Mouse (Mus musculus): ENCODE measurements around the gene Camta2.

The Camta2 gene

DNA sequence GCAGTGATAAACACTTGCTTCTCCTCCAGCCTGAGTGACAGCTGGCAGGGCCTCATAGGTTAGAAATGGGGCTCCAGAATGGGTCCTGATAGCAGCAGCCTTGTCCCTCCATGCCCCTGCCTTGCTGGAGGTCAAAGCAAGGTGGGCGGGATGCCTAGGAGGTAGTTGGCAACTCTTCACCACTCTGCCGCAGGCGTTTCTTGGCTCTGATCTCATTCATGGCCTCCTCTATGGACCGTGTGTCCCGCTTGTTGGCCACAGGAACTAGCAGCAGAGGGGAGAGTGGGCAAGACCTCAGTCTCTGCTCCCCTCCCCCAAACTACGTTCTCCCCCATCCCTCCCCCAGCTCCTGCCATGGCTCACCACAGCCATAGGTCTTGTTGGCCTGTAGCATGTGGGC lies 23.9 kb downstream of the Camta2 start:
- DNase-seq (ENCODE audit: low spot score in 2 of 2): no peak

DNA sequence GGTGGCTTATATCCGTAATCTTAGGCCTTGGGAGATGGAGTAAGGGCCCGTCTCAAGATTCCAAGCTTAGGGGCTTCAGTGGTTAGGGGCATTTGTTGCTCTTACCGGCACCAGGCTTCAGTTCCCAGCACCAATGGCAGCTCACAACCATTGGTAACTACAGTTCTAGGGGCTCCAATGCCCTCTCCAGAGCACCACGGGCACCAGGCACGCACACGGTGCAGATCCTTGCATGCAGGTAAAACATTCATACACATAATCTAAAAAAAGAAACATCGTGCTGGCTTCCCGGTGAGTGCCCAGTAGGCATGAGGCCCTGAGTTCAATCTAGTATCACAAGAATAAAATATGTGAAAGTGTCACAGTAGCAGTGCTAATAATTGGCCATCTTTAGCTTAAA lies 24.8 kb downstream of the Camta2 start:
- no peak for DNase-seq (ENCODE audit: low spot score in 2 of 2)

DNA sequence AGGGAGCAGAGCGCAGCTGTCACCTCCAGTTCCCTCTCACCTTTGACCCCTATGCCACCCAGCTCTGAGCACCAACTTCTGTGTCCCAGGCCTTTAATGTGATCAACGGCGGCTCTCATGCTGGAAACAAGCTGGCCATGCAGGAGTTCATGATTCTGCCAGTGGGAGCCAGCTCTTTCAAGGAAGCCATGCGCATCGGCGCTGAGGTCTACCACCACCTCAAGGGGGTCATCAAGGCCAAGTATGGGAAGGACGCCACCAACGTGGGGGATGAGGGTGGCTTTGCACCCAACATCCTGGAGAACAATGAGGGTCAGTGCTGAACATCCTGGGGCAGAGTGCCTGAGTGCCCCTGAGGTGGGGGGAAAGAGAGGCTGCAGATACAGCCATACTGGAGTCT lies 27.3 kb downstream of the Camta2 start:
- no peak for DNase-seq (ENCODE audit: low spot score in 2 of 2)

- no peak for DNase-seq (ENCODE audit: low spot score in 2 of 2)
Observed at GRCm38 (mm10) chr11:70658942-70659341, 29.0 kb downstream of the Camta2 start.

GRCm38 (mm10) chr11:70658521-70658920 lies 29.4 kb downstream of the Camta2 start:
- DNase-seq (ENCODE audit: low spot score in 2 of 2): no peak

DNA sequence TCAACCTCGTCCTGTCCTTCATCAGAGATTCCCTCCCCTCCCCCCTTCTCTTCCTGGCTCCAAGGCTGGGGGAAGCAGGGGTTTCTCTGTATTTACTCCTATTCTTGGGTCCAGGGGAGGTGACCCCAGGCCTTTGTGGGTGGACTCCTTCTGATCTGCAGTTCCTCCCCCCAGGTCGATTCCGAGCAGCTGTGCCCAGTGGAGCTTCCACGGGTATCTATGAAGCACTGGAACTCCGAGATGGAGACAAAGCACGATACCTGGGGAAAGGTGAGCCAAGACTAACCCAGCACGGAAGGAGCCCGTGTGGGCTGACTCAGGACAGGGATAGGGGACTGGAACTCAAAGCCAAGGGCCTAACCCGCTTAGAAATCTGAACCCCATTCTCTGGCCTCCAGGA lies 29.9 kb downstream of the Camta2 start:
- no peak for DNase-seq (ENCODE audit: low spot score in 2 of 2)

DNA sequence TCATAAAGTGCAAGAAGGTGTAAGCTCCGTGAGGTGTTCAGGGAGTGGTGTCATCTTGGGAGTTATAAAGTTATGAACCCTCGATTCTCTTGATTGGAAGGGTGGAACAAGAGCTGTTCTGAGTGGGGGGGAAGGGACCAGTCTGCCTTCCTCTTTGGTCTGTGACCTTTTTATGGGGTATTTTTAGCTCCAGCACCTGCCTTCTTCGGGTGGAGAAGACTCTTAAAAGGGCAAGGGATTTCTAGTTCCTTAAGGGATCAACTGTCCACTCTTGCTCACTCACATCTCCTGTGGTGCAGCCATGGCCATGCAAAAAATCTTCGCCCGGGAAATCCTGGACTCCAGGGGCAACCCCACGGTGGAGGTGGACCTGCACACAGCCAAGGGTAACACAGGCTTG lies 30.3 kb downstream of the Camta2 start:
- no peak for DNase-seq (ENCODE audit: low spot score in 2 of 2)

GRCm38 (mm10) chr11:70656964-70657363 lies 30.9 kb downstream of the Camta2 start, which contains the start of gene Eno3:
Gene Eno3 (plus strand): TSS chr11:70657202.
- DNase-seq (ENCODE audit: low spot score in 2 of 2): no peak

- DNase-seq (ENCODE audit: low spot score in 2 of 2): no peak
Observed at GRCm38 (mm10) chr11:70656456-70656927, 31.4 kb downstream of the Camta2 start.

DNA sequence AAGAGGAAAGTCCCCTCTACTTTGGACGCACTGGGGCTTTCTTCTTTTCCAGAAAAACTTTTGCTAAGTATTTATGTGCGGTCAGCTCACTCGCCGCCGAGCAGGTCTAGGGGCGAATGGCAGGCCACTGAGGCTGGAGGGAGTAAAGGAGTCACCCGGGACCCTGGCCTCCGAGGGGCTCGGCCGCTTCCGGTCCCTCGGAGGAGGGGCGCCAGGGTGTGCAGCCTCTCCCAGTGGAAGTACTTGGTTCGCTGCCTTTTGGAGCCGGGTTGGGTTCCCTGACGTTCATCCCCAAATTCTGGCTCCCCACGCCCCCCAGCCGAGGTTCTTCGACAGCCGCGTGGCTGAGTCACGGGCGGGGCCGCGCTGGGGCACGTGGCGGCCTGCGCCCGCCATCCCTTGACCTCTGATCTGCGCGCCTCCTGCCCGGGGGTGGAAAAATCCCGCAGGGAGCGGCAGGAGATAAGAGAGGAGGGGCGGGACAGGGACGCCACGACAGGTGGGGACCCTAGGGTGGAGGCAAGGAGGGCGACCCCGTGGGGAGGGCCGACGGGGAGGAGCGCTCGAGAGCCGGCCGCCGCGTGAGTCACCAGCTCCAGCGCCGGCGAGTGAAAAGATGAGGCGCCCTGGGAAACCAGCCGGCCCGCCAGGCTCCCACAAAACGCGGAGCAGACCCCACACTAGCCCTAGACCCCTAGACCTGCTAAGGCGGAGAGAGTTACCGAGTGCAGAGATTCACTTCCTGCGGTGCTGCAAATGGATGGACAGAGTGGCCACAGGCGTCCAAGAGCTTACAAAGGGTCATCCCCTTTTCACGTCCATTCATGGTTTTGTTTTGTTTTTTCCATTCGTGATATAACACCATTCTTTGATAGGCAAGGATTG lies 32.1 kb downstream of the Camta2 start:
- no peak for DNase-seq (ENCODE audit: low spot score in 2 of 2)

DNA sequence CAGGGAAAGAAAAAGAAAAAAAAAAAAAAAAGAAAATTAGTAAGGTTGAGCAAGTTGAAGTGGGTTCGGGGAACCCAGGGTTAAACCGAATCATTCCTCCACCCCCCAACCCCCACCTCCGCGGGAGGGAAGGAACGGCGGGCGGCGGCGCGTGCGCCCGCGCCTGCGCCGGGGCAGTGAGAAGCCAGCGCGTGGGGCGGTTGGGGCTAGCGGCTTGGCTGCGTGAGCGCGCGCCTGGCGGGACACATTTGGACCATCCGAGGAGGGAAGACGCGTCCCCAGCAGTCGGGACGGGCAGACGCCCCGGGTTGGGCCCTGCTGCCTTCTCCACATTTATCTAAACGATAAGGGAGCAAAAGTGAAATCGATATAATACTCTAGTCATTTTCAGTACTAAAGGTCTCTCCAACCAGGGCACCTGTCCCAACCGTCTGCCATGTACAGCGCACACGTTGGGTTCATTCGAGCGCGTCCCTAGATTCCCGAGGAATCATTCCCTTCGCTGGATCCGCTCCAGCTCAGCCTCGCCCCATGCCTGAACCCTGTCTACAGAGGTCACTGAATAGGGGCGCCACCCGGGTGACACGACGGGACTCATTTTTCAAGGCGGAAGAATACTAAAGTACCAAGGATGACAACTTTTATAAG lies 32.9 kb downstream of the Camta2 start:
- DNase-seq (ENCODE audit: low spot score in 2 of 2): peak in 1 of 2 experiments; percentile 62

DNA sequence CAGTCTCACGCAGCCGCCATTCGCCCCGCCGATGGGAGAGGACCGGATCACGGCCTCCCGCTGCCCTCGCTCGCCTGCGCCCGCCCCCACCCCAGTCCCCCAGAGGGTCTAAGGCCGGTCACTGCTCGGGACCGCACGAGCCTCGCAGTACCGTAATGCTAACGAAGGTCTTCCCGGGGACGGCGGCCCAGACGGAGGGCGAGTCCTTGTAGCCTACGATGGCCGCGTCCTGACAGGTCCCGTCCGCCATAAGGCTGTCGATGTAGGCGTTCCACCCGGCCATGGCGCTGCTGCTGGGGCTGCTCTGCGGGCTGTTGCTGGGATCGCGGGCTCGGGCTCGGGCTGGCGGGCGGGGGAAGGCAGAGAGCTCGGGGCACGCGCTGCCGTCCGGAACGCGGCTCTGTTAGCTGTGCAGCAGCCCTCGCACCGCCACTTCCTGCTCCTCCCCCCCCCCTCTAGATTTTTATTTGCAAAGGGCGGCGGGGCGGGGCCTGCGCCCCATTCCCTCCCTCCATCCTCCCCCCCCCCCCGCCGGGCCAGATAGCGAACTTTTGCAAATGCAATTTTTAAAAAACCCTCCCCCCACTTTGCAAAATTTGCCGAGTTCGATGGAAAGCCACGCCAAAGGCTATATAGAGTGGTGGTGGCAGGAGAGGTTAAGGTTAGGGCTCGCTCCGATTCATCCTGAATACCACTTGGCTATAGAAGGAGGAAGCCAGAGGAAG lies 33.5 kb downstream of the Camta2 start, which contains the start of gene Pfn1:
Gene Pfn1 (minus strand): TSS at position 447 of the 725 bp plus-strand sequence.
- no peak for DNase-seq (ENCODE audit: low spot score in 2 of 2)

DNA sequence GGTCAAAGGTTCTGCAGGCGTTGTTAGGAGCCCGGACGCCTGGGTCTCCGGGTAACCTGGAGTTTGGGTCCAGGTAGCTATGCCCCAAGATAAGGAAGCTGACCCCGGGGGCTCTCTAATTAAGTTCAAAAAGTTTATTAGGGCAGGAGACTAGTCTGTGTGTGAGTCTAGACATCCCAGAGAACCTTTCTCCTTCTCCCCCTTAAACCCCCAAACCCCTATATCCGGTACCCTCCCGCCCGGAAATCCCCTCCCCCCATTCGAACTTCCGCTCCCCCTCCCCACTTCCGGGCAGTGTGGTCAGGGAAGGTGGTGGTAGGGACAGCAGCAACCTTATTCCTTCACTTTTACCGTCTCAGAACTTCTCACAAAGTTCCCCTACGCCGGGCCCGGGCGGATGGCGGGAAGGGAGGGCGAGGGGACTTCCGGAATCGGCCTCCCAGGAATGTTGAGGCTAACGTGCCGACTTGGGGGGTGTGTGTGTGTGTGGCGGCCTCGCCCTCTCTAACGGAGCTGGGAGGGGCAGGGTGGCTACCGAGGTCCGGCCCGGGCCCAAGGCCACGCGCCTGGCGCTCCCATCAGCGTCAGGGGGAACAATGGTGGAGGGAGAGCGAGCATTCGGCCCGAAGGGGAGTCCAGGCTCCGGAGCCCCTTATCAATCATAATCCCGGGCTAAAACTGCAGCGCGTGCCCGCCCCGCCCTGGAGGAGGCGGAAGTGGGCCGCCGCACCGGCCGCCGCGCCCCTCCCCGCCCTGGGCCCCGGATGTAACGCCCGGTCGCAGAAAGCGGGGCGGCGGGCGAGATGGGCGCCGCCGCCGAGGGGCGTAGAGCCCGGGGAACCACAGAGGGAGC lies 34.3 kb downstream of the Camta2 start:
- no peak for DNase-seq (ENCODE audit: low spot score in 2 of 2)

GRCm38 (mm10) chr11:70652884-70653344 lies 35.0 kb downstream of the Camta2 start:
- DNase-seq (ENCODE audit: low spot score in 2 of 2): no peak

GRCm38 (mm10) chr11:70652029-70652883 lies 35.6 kb downstream of the Camta2 start:
- DNase-seq (ENCODE audit: low spot score in 2 of 2): no peak

DNA sequence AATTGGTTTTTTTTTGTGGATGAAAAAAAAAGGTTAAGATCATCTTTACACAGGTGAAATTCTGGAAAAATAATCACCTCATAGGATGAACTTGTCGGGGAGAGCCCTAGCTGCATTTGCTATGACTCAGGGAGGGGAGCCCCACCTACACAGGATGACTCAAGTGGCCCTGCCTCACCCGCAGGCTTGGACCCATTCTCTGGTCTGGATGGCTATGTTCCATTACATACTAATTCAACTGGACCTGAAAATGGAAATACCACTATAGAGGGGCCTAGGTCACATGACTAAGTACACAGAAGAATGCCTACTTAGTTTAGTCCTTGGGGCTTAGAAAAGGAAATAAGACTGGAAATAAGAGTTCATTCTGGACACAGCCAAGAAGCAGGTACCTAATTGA lies 36.5 kb downstream of the Camta2 start:
- DNase-seq (ENCODE audit: low spot score in 2 of 2): no peak

DNA sequence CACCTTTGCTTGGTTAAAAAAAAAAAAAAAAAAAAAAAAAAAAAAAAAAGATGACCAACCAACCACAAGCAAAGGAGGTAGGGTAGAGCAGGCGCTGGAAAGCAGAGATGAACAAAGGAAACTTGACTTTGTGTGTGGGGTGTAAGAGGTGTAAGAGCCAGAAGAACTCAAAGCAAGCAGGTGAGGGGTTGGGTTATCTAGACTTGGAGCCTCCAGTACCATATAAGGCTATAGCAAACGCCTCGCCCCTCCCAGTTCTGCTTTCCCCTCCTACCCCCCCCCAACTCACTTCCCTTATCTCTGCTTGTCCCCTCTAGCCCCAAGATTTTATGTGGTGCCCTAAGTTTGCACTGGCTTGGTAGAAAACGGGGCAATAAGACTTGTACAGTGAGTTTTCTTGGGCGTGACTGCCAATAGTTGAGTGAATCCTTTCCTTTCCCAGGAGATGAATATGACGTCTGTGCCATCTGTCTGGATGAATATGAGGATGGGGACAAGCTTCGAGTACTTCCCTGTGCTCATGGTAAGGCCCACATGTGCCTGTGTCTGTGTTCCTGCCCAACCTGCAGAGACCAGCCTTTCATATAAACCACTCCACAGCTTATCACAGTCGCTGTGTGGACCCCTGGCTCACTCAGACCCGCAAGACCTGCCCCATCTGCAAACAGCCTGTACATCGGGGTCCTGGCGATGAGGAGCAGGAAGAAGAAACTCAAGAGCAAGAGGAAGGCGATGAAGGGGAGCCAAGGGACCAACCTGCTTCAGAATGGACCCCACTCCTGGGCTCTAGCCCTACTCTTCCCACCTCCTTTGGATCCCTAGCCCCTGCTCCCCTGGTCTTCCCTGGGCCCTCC lies 37.4 kb downstream of the Camta2 start:
- no peak for DNase-seq (ENCODE audit: low spot score in 2 of 2)

GRCm38 (mm10) chr11:70649185-70649734 lies 38.6 kb downstream of the Camta2 start:
- no peak for DNase-seq (ENCODE audit: low spot score in 2 of 2)

DNA sequence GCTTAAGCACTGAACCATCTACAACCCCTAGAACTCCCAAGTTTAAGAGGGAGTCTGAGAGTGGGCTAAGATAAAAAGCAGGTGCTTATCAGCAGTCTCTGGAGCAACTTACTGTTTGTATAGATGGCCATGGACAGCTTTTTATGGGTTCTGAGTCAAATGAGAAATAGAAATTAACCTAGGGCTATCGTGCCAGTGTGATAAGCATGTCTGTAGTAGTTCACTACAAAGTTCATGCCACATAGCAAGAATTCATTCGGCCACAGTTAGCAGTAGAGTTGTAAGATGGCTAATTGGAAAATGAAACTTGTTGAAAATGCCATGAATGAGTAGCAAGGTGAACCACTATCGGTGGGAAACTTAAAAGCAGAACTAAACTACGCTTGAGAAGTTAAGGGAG lies 39.4 kb downstream of the Camta2 start:
- no peak for DNase-seq (ENCODE audit: low spot score in 2 of 2)

Measured in frontal cortex, postnatal 14 days (tissue).